Mouse (Mus musculus) frontal cortex, postnatal 36 days (tissue): ENCODE results near the gene Hoxc13.

Source experiments
- DNase-seq, 2 experiments: peaks; one replicate each; pipeline ENCODE4 v3.0.0; 2022; ENCODE audit warnings: low spot score in 2 of 2

The Hoxc13 gene

DNA sequence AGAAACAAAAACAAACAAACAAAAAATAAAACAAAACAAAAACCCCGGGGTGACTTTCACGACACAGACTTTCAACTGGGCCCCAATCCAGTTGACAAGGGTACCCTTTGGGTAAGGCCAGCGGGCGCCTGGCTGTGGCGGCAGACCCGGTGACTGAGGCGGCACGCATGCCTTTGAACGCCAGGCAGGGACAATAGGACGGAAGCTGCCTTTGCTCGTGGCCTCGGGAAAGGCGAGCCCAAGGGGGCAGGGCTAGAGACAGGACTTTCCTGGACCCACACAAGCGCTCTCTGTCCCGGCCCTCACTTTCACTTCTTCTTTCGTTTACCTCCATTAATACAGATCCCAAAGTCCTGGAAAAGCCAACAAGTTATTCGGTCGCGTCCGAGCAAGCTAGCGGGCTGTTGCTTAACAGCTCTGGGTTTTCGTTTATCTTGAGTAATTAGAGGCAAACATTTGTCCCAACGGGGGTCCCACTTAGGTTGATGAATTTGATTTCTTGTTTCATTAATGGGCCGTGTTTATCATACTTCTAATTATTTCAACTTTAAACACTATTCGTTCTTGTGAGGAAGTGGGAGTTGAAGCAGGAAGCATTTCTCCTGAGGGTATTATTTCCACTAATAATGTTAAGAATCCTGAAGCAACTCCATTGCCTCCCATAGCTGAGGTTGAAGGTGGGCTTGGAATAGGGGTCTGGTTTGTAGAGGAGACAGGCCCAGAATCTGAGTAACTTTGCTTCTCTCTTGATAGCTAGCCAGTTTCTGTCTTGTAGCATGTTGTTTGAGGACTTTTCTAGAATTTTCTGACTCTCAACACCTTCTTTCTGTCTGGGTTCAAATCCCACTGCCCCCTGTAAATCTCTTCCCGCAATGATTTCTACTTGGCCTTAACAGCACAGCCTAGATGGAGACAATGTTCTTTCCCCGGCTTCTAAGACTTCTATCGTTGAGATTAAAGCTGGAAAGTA, 43.1 kb downstream of the Hoxc13 start:
- no peak for DNase-seq

DNA sequence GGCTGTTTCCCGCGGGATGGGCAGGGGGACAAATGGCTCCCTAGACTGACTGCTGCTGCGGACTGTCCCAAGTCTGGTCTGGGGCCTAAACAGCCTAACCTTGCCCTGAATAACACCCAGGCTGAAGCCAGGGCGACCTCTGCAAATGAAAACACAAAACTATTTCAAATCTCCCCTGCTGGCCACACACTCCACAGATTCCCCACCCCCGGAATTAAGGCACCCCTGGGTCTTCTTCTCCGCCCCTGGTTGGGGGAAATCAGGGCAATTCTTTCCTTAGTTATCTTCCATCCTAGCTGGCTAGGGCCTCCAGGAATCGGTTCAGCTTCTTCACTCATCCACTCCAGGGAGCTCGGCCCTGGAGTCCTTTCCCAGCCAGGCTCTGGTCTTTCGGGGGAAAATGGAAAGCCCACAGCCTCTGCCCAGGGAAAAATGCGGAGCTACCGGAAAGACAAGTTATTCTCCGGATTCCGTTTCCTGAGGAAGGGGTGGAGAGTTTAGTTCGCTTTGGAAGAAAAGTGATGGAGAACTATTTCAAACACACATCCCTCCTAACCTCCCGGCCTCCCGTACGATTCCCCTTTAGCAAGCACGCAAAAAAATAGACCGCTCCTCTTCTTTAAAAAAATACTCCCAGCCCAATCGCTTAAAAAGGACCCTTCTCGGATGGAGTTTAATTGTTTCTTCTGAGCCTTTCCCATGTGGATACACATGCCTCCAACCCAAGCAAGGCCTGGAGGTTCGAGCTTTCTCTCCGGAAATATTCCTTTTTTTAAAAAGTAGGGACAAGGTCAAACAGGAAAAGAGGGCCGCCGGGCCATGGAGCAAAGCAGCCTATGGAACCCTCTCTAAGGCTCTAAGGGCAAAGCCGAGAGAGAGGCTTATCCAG, 44.3 kb downstream of the Hoxc13 start:
- no peak for DNase-seq

DNA sequence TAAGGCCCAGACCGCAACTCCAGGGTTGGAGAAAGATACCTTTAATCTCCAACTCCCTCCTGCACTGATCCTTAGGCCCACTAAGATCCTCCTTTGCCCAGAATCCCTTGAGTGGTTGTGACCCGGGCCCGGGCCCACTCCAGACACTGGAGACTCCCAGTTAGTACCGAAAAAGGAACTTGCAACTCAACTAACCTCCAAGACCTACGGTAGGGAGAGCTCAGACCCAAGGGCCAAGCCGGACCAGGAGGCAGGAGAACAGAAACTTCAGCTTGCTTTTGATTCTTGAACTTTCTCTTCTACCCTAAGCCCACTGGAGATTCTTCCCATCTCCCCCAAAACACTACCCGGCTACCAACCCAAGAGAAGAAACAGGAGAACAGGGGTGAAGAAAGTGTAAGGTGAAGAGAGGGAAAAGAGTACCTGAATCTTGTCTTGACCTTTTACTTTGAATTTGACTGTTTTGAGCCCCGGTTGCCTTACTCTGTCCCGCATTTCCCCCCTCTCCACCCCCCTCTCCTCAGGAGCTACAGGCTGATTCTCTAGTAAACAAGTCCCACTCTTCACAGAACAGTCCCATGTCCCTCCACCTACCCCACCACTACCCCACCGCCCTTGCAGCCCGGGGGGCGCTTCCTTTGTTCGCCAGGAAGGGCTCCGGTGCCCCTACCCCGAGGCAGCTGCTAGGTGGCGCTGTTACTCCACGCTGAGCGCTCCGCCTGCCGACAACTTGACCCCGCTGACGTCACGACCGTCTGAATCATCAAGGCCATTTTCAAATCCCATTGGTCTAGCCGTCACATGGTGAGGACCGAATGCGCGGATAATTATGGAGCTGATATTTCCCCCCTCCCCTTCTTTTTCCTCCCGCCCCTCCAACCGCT, 45.2 kb downstream of the Hoxc13 start:
- no peak for DNase-seq

DNA sequence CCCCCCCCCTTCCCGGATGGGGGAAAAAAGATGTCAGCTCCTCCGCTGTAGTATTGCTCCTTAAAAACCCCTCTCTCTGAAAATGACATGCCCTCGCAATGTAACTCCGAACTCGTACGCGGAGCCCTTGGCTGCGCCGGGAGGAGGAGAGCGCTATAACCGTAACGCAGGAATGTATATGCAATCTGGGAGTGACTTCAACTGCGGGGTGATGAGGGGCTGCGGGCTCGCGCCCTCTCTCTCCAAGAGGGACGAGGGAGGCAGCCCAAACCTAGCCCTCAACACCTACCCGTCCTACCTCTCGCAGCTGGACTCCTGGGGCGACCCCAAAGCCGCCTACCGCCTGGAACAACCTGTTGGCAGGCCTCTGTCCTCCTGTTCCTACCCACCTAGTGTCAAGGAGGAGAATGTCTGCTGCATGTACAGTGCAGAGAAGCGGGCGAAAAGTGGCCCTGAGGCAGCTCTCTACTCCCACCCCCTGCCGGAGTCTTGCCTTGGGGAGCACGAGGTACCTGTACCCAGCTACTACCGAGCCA, 45.9 kb downstream of the Hoxc13 start, which contains the start of gene Hoxc10:
Hoxc10 (plus strand) TSS at position 21 of the 536 bp plus-strand sequence.
- DNase-seq: no peak

GRCm38 (mm10) chr15:102967312-102967510, 46.3 kb downstream of the Hoxc13 start, which contains the start of gene Hoxc5:
Hoxc5 (plus strand) TSS chr15:102967443.
- no peak for DNase-seq

- DNase-seq: no peak
Measured at GRCm38 (mm10) chr15:102967511-102968397, 46.9 kb downstream of the Hoxc13 start.

DNA sequence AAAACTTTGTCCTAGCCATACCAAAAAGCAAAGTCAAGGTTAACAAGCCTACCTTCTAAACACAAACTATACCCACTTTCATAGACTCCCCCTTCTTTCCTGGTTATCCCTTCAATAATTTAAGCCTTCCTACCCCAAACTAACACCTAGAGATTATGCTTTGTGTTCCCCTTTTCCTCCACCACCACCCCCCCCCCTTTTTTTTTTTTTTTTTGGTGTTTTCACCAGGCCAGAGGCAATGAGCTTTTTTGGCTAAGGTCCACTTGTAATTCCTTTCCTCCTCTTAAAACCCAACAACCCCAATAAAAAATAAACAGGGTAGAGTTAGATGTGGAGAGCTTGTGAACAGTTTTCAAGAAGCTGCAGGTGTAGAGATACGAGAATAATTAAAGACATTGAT, 48.4 kb downstream of the Hoxc13 start:
- DNase-seq: no peak

- no peak for DNase-seq
Measured at GRCm38 (mm10) chr15:102970740-102971139, 49.8 kb downstream of the Hoxc13 start.

DNA sequence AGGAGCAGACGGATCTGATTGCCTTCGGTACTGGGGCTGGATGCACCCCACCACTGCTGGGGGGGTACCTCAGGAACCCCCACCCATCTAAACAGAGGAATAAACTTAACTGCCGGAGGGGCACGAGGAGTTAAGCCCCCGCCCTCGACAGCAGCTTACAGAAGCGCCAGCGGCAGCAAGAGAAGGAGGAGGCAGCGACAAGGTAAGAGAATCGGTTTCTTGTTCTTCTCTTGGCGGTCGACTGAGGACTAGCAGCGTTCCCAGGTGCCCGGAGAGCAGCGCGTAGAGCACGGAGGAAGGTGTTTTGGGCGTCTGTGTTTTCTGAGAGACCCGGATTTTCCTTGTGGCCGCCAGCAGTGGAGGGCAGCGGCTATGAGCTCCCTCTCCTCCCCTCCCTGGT, 51.4 kb downstream of the Hoxc13 start:
- DNase-seq: no peak

GRCm38 (mm10) chr15:102972753-102973152, 51.9 kb downstream of the Hoxc13 start:
- no peak for DNase-seq

DNA sequence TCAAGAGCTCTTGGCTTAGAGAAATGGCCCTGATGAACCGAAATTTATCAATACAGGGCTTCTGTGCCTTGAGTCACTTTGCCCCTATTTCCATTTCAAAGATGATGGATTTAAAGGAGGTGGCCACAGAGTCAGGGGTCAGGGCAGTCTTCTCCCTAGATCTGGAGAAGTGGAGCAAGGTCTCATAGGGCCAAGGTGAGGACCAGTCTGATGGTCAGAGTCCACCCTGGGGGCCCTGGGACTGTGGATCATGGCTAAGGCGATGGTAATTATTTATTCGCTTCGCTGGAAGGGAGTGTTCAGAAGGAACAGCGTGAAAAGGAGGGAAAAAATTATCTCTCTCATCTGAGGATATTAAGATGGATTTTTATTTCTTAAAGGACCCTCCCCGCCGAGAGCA, 54.1 kb downstream of the Hoxc13 start:
- DNase-seq: no peak

- no peak for DNase-seq
Measured at GRCm38 (mm10) chr15:102975688-102976111, 54.8 kb downstream of the Hoxc13 start.

DNA sequence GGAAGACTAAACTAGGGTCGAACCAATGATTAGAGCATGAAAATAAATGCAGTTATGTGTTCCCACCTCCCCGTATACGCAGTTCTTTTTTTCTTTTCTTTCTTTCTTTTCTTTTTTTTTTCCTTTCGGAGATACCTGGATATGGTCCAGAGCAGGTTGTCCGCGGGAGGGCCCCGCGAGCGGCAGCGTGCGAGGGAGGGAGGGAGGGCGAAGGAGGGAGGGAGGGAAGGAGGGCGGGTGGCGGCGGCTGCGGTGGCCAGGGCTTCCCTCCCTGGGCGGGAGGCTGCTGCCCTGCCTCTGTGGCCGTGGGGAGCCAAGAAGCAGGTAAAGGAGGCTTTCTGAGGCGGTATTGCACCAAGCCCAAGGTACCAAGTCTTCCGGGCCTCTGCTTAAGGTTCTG, 55.3 kb downstream of the Hoxc13 start, which contains the start of gene Hoxc9:
Hoxc9 (plus strand) TSS at position 269 of the 400 bp plus-strand sequence.
- DNase-seq: no peak

- DNase-seq: no peak
Measured at GRCm38 (mm10) chr15:102976631-102977422, 55.9 kb downstream of the Hoxc13 start.

DNA sequence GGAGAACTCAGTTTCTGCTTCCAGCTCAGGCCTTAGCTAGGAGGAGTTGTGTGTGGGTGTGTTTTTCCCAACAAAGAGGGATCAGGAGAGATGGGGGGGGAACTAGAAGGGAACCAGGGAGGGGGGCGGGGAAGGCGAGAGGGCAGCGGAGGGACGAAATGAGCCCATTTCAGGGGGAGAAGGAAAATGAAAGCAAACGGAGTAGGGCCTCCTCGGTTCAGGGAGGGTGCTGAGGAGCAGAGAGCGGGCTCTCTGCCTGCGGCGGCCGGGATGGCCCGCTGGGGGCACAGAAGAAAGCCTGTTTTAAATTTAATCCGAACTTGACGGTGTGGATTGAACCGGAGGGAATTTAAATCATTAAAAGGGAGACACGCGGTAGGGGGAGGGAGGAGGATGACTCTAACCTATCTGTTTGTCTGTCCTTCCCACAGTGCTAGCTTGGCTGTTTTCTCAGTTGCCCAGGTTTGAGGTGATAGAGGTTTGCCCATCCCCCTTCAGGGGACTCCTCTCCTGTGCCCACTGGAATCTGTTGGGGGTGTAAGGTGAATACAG, 56.6 kb downstream of the Hoxc13 start:
- DNase-seq: no peak
